Mouse (Mus musculus): ENCODE measurements around the gene Tmem178. TPM values are rescaled to one million over a fixed set of nuclear protein-coding genes. Genes with fewer than 3 reads are reported as not detected.
A peak's percentile ranks its signal among the peaks of the same experiment; 100 is the strongest.

Tmem178 gene
- 29.7 and 40.4 TPM in 2 replicates for polyA plus RNA-seq (2015; fragmentation: Nextera tagmentation; extraction: Ambion mirVana)

- peaks cover 6% of the 10 kb centered on the region for H3K36me3 ChIP-seq (ENCODE audit: poor library complexity, severe bottlenecking)
- H3K4me3 ChIP-seq: peak within 1 kb of the TSS; percentile 74
- peak within 1 kb of the TSS; percentile 80 for H3K27ac ChIP-seq
- peak; percentile 84 for ATAC-seq
- H3K9me3 ChIP-seq (replicated peaks): no peaks in the 10 kb centered on the region
- peak within 1 kb of the TSS; percentile 66 for H3K4me2 ChIP-seq
- no peaks in the 10 kb centered on the region for H3K27me3 ChIP-seq
- H3K4me1 ChIP-seq: peaks cover 28% of the 10 kb centered on the region; the same call in 1 of the 2 replicates
- H3K9ac ChIP-seq: peak within 1 kb of the TSS; percentile 93
- WGBS: under 1% methylated on average over 62 of the region's 84 CpGs
These were observed at the start of gene Tmem178 for GRCm38 (mm10) chr17:80944530-80945198. TSS of gene Tmem178 (plus strand) at chr17:80944632.

- 18% methylated on average over 2 of the region's 2 CpGs for WGBS
These were observed 48.0 kb upstream of the Tmem178 start for GRCm38 (mm10) chr17:80896481-80896880.

GRCm38 (mm10) chr17:80897709-80898440, 46.6 kb upstream of the Tmem178 start:
- Histone ChIP-seq H3K4me1 (peaks cover 33% of the 10 kb centered on the region), H3K36me3 (ENCODE audit: poor library complexity, severe bottlenecking) (no peaks in the 10 kb centered on the region), H3K9me3 (replicated peaks) (no peaks in the 10 kb centered on the region), H3K4me3 (no peak overlapping the region), H3K27ac (peak overlapping the region; percentile 58), H3K27me3 (no peaks in the 10 kb centered on the region), H3K9ac (no peak overlapping the region), H3K4me2 (0 out of 2 replicates have a peak overlapping the region, but pooled peaks have one; percentile 15)
- 31% methylated on average over 9 of the region's 9 CpGs for WGBS
- ATAC-seq: peak; percentile 62

More at GRCm38 (mm10) chr17:80896481-80896880, 48.0 kb upstream of the Tmem178 start:
- Histone ChIP-seq H3K9me3 (replicated peaks) (no peaks in the 10 kb centered on the region), H3K27ac (no peak overlapping the region), H3K4me3 (no peak overlapping the region), H3K9ac (no peak overlapping the region), H3K4me1 (peaks cover 33% of the 10 kb centered on the region), H3K27me3 (no peaks in the 10 kb centered on the region), H3K4me2 (no peak overlapping the region), H3K36me3 (ENCODE audit: poor library complexity, severe bottlenecking) (no peaks in the 10 kb centered on the region)
- no peak for ATAC-seq

GRCm38 (mm10) chr17:80899513-80900199, 44.8 kb upstream of the Tmem178 start:
- Histone ChIP-seq H3K9ac (no peak overlapping the region), H3K36me3 (ENCODE audit: poor library complexity, severe bottlenecking) (no peaks in the 10 kb centered on the region), H3K9me3 (replicated peaks) (no peaks in the 10 kb centered on the region), H3K4me2 (peak overlapping the region; percentile 22; the same call in 1 of the 2 replicates), H3K27ac (peak overlapping the region; percentile 66), H3K4me1 (peaks cover 42% of the 10 kb centered on the region), H3K4me3 (no peak overlapping the region), H3K27me3 (no peaks in the 10 kb centered on the region)
- WGBS: 33% methylated on average over 9 of the region's 9 CpGs
- peak; percentile 77 for ATAC-seq

GRCm38 (mm10) chr17:80900200-80900520, 44.3 kb upstream of the Tmem178 start:
- Histone ChIP-seq H3K9ac (no peak overlapping the region), H3K9me3 (replicated peaks) (no peaks in the 10 kb centered on the region), H3K4me1 (peaks cover 42% of the 10 kb centered on the region), H3K36me3 (ENCODE audit: poor library complexity, severe bottlenecking) (no peaks in the 10 kb centered on the region), H3K27me3 (no peaks in the 10 kb centered on the region), H3K4me3 (no peak overlapping the region), H3K27ac (peak overlapping the region; percentile 66), H3K4me2 (peak overlapping the region; percentile 22; the same call in 1 of the 2 replicates)
- ATAC-seq: no peak; the same call in 1 of the 2 replicates
- 55% methylated on average over 2 of the region's 2 CpGs for WGBS

GRCm38 (mm10) chr17:80901885-80902284, 42.5 kb upstream of the Tmem178 start:
- Histone ChIP-seq H3K9ac (no peak overlapping the region), H3K4me3 (no peak overlapping the region), H3K4me1 (peaks cover 42% of the 10 kb centered on the region), H3K4me2 (no peak overlapping the region), H3K9me3 (replicated peaks) (no peaks in the 10 kb centered on the region), H3K36me3 (ENCODE audit: poor library complexity, severe bottlenecking) (no peaks in the 10 kb centered on the region), H3K27ac (no peak overlapping the region), H3K27me3 (no peaks in the 10 kb centered on the region)
- 87% methylated on average over 6 of the region's 6 CpGs for WGBS
- ATAC-seq: no peak

GRCm38 (mm10) chr17:80903121-80903875, 41.1 kb upstream of the Tmem178 start:
- H3K36me3 ChIP-seq (ENCODE audit: poor library complexity, severe bottlenecking): no peaks in the 10 kb centered on the region
- WGBS: 83% methylated on average over 11 of the region's 11 CpGs
- no peak for ATAC-seq

GRCm38 (mm10) chr17:80904061-80904460, 40.4 kb upstream of the Tmem178 start:
- H3K9me3 ChIP-seq (replicated peaks): no peaks in the 10 kb centered on the region
- no peak overlapping the region for H3K9ac ChIP-seq
- 70% methylated on average over 5 of the region's 5 CpGs for whole genome bisulfite sequencing
- H3K4me2 ChIP-seq: no peak overlapping the region
- no peak overlapping the region for H3K27ac ChIP-seq
- H3K27me3 ChIP-seq: no peaks in the 10 kb centered on the region
- no peaks in the 10 kb centered on the region for H3K36me3 ChIP-seq (ENCODE audit: poor library complexity, severe bottlenecking)
- ATAC-seq: no peak
- peaks cover 23% of the 10 kb centered on the region for H3K4me1 ChIP-seq
- no peak overlapping the region for H3K4me3 ChIP-seq

More at GRCm38 (mm10) chr17:80903121-80903875, 41.1 kb upstream of the Tmem178 start:
- H3K27me3 ChIP-seq: no peaks in the 10 kb centered on the region
- H3K27ac ChIP-seq: no peak overlapping the region
- H3K4me2 ChIP-seq: no peak overlapping the region
- H3K9me3 ChIP-seq (replicated peaks): no peaks in the 10 kb centered on the region
- peaks cover 31% of the 10 kb centered on the region for H3K4me1 ChIP-seq
- no peak overlapping the region for H3K9ac ChIP-seq
- H3K4me3 ChIP-seq: no peak overlapping the region

- Histone ChIP-seq H3K27me3 (no peaks in the 10 kb centered on the region), H3K27ac (no peak overlapping the region), H3K4me3 (no peak overlapping the region), H3K9ac (no peak overlapping the region), H3K9me3 (replicated peaks) (no peaks in the 10 kb centered on the region), H3K4me1 (no peaks in the 10 kb centered on the region), H3K4me2 (no peak overlapping the region), H3K36me3 (ENCODE audit: poor library complexity, severe bottlenecking) (no peaks in the 10 kb centered on the region)
- 94% methylated on average over 2 of the region's 2 CpGs for WGBS
- no peak for ATAC-seq
These were observed 28.8 kb upstream of the Tmem178 start for GRCm38 (mm10) chr17:80915666-80916065.

- H3K4me1 ChIP-seq: peaks cover 7% of the 10 kb centered on the region; the same call in 1 of the 2 replicates
- no peaks in the 10 kb centered on the region for H3K9me3 ChIP-seq (replicated peaks)
- ATAC-seq: no peak
- no peak overlapping the region for H3K27ac ChIP-seq
- H3K27me3 ChIP-seq: no peaks in the 10 kb centered on the region
- no peaks in the 10 kb centered on the region for H3K36me3 ChIP-seq (ENCODE audit: poor library complexity, severe bottlenecking)
- H3K9ac ChIP-seq: no peak overlapping the region
- no peak overlapping the region for H3K4me2 ChIP-seq
- no peak overlapping the region for H3K4me3 ChIP-seq
These were observed 25.2 kb upstream of the Tmem178 start for GRCm38 (mm10) chr17:80919261-80919660.

- no peak overlapping the region for H3K9ac ChIP-seq
- ATAC-seq: peak; percentile 90
- WGBS: 52% methylated on average over 10 of the region's 10 CpGs
These were observed 22.9 kb upstream of the Tmem178 start for GRCm38 (mm10) chr17:80921286-80922134.

More at GRCm38 (mm10) chr17:80921286-80922134, 22.9 kb upstream of the Tmem178 start:
- Histone ChIP-seq H3K4me3 (no peak overlapping the region), H3K36me3 (ENCODE audit: poor library complexity, severe bottlenecking) (no peaks in the 10 kb centered on the region), H3K27ac (peak overlapping the region; percentile 45; the same call in 1 of the 2 replicates), H3K9me3 (replicated peaks) (no peaks in the 10 kb centered on the region), H3K4me1 (peaks cover 7% of the 10 kb centered on the region; the same call in 1 of the 2 replicates), H3K27me3 (no peaks in the 10 kb centered on the region), H3K4me2 (no peak overlapping the region)
